Mouse (Mus musculus) embryonic fibroblast, embryonic 13.5 days (primary cell): ENCODE results near the gene Tef. TPM values are rescaled to one million over a fixed set of nuclear protein-coding genes. Genes with fewer than 3 reads are reported as not detected.

Source experiments
- H3K27ac ChIP-seq: 2 replicates; pipeline ENCODE4 v1.5.1; 2012; ENCODE audit warnings: low read length, control low read depth, inconsistent platforms; ENCODE audit not compliant: insufficient read depth
- H3K4me1 ChIP-seq: 2 replicates; pipeline ENCODE4 v1.6.1; 2011; ENCODE audit warnings: low read length; ENCODE audit not compliant: control insufficient read depth, insufficient read depth
- H3K4me3 ChIP-seq: 2 replicates; pipeline ENCODE4 v1.5.1; 2011; ENCODE audit warnings: mild to moderate bottlenecking, control low read depth, low read length; ENCODE audit not compliant: insufficient read depth
- CTCF ChIP-seq: IDR thresholded peaks from 2 replicates; pipeline ENCODE4 v1.5.1; 2011; ENCODE audit warnings: mild to moderate bottlenecking, control low read depth, low read length, moderate library complexity, borderline replicate concordance; ENCODE audit not compliant: insufficient read depth
- POLR2A ChIP-seq: IDR thresholded peaks from 2 replicates; pipeline ENCODE4 v1.6.1; 2011; ENCODE audit warnings: low read depth, mild to moderate bottlenecking, control low read depth, low read length, moderate library complexity
- polyA plus RNA-seq: library from polyadenylated mRNA; stranded (reverse); fragments of >200 nt; gene quantifications from 2 replicates; pipeline ENCODE4 v1.2.4, GENCODE M21; 2011; ENCODE audit warnings: low read depth; ENCODE audit not compliant: missing spikeins, insufficient read length

Tef gene
- polyA plus RNA-seq, 1 experiment = 43.1 TPM

- H3K27ac ChIP-seq = no peak overlapping the region
- TF ChIP-seq CTCF (no peak), POLR2A (no peak)
- no peaks in the 10 kb centered on the region for H3K4me1 ChIP-seq
- H3K4me3 ChIP-seq = no peak overlapping the region
These were observed 67.8 kb downstream of the Tef start for GRCm38 (mm10) chr15:81869985-81870384.

GRCm38 (mm10) chr15:81871604-81872261 lies 69.5 kb downstream of the Tef start, which contains the start of gene Phf5a:
Gene Phf5a, minus strand, starts transcription at chr15:81871911.
- Histone ChIP-seq H3K27ac (peak within 1 kb of the TSS; percentile 98), H3K4me1 (no peaks in the 10 kb centered on the region), H3K4me3 (peak within 1 kb of the TSS; percentile 73)
- TF ChIP-seq POLR2A = 0 out of 2 replicates have a peak, but pooled peaks have one; percentile 48
- no peak for TF ChIP-seq CTCF

- Histone ChIP-seq H3K4me1 (no peaks in the 10 kb centered on the region), H3K4me3 (peak within 1 kb of the TSS; percentile 73), H3K27ac (peak within 1 kb of the TSS; percentile 98)
- TF ChIP-seq POLR2A = peak; percentile 73
- no peak for TF ChIP-seq CTCF
These were observed 70.3 kb downstream of the Tef start, which contains the start of gene Aco2 for GRCm38 (mm10) chr15:81872262-81873136. Gene Aco2, plus strand, starts transcription at chr15:81872309.

Other genes with a start within 250 kb of the Tef start
- gene Ep300, start 217.1 kb upstream of the Tef start, polyA plus RNA-seq = 63.6 and 67.2 TPM in 2 replicates
- gene L3mbtl2, start 138.5 kb upstream of the Tef start, polyA plus RNA-seq = 7.8 and 9.5 TPM in 2 replicates
- 1.1 and 2.3 TPM in 2 replicates for gene Chadl, start 105.1 kb upstream of the Tef start, polyA plus RNA-seq
- gene Zc3h7b, start 57.4 kb upstream of the Tef start, polyA plus RNA-seq = 41.2 and 50.6 TPM in 2 replicates
- 68.2 and 69.1 TPM in 2 replicates for gene Rangap1, start 56.9 kb upstream of the Tef start, polyA plus RNA-seq
- gene Tob2, start 56.4 kb downstream of the Tef start, polyA plus RNA-seq = 21.4 and 22.8 TPM in 2 replicates
- 53.0 and 71.3 TPM in 2 replicates for gene Phf5a, start 69.5 kb downstream of the Tef start, polyA plus RNA-seq
- gene Aco2, start 69.9 kb downstream of the Tef start, polyA plus RNA-seq = 143 and 150 TPM in 2 replicates
- gene Polr3h, start 123.8 kb downstream of the Tef start, polyA plus RNA-seq = 12.3 and 16.2 TPM in 2 replicates
- gene Csdc2, start 134.3 kb downstream of the Tef start, polyA plus RNA-seq = 3.3 and 4.4 TPM in 2 replicates
- 88.7 and 121 TPM in 2 replicates for gene Pmm1, start 158.5 kb downstream of the Tef start, polyA plus RNA-seq
- not detected in 2 replicates for gene 1700029P11Rik, start 178.1 kb downstream of the Tef start, polyA plus RNA-seq
- 37.4 and 38.1 TPM in 2 replicates for gene Xrcc6, start 185.4 kb downstream of the Tef start, polyA plus RNA-seq
- 49.4 and 50.2 TPM in 2 replicates for gene Desi1, start 231.4 kb downstream of the Tef start, polyA plus RNA-seq
- 176 and 193 TPM in 2 replicates for gene Snu13, start 245.2 kb downstream of the Tef start, polyA plus RNA-seq